9 mouse cellular contexts compared by ENCODE assay signal in genomic region chr1:75505956-75506831, GRCm38 (mm10). TPM values are rescaled to one million over a fixed set of nuclear protein-coding genes. Genes with fewer than 3 reads are reported as not detected.
DNase-seq lines count a peak whose midpoint lies in the region; ATAC-seq lines count a peak whose summit lies in the region.
"Had no signal": no experiment of that assay in that cellular context is flagged by ENCODE, and none has a peak within 500 bp of the region (broad histone marks: within the 10 kb centered on the region; RNA-seq: fewer than 3 reads in every experiment).

Gene Obsl1, minus strand, starts transcription at chr1:75506452.

- WGBS in intestine, embryonic 14.5 days: under 1% methylated on average over 65 of the region's 65 CpGs
- whole genome bisulfite sequencing in neural tube, embryonic 12.5 days: under 1% methylated on average over 65 of the region's 65 CpGs

- peak within 1 kb of the TSS; percentile 75 for H3K4me3 ChIP-seq in intestine, embryonic 14.5 days (ENCODE audit: low read depth, low read length)
- H3K4me3 ChIP-seq in neural tube, embryonic 12.5 days: peak within 1 kb of the TSS; percentile 77

- H3K36me3 ChIP-seq in intestine, embryonic 14.5 days (ENCODE audit: control insufficient read depth, insufficient read depth, low read length): peaks cover 35% of the 10 kb centered on the region
- peaks cover 20% of the 10 kb centered on the region for H3K36me3 ChIP-seq in neural tube, embryonic 12.5 days

- DNase-seq in cerebellum, adult 11 months: peak; percentile 48
- DNase-seq in cerebellum, adult 9-10 months: no peak
- DNase-seq in cerebellum, postnatal 36 days: peak; percentile 57
- peak; percentile 81 for DNase-seq in gastrocnemius, postnatal 25 days
- peak; percentile 91 for DNase-seq in intestine, embryonic 14.5 days (ENCODE audit: low spot score)
- DNase-seq in liver: peak; percentile 77
- peak; percentile 61 for DNase-seq in thymus, postnatal 4 days

- peak; percentile 92 for ATAC-seq in intestine, embryonic 14.5 days (replicated peaks; ENCODE audit: low FRiP score, low TSS enrichment, low read depth)
- peak; percentile 75 for ATAC-seq in neural tube, embryonic 12.5 days (ENCODE audit: low FRiP score, low read depth)

- H3K4me1 ChIP-seq in intestine, embryonic 14.5 days (replicated peaks; ENCODE audit: control insufficient read depth, insufficient read depth, low read length): peaks cover 33% of the 10 kb centered on the region
- H3K4me1 ChIP-seq in neural tube, embryonic 12.5 days: peaks cover 21% of the 10 kb centered on the region

- H3K9me3 ChIP-seq in intestine, embryonic 14.5 days (ENCODE audit: control insufficient read depth, low read length): no peaks in the 10 kb centered on the region
- H3K9me3 ChIP-seq in neural tube, embryonic 12.5 days: no peaks in the 10 kb centered on the region

- peak within 1 kb of the TSS; percentile 99 for H3K27ac ChIP-seq in intestine, embryonic 14.5 days (ENCODE audit: low read depth)
- peak within 1 kb of the TSS; percentile 73 for H3K27ac ChIP-seq in neural tube, embryonic 12.5 days
- H3K27ac ChIP-seq: macrophage had no signal

- no peaks in the 10 kb centered on the region for H3K27me3 ChIP-seq in intestine, embryonic 14.5 days (replicated peaks; ENCODE audit: control insufficient read depth, insufficient read depth, low read length)
- H3K27me3 ChIP-seq in neural tube, embryonic 12.5 days (replicated peaks): peaks cover 23% of the 10 kb centered on the region

- H3K9ac ChIP-seq in intestine, embryonic 14.5 days (ENCODE audit: low read length): peak within 1 kb of the TSS; percentile 98
- H3K9ac ChIP-seq in neural tube, embryonic 12.5 days: peak within 1 kb of the TSS; percentile 92

- peak within 1 kb of the TSS; percentile 91 for H3K4me2 ChIP-seq in intestine, embryonic 14.5 days (ENCODE audit: low read length)
- H3K4me2 ChIP-seq in neural tube, embryonic 12.5 days (replicated peaks): peak within 1 kb of the TSS; percentile 94

RNA-seq across cellular contexts. Expression of gene Obsl1, which starts in this region (rescaled TPM):
- total RNA-seq in gastrocnemius, postnatal 25 days (2021): 10 to 100 TPM; 37.7 to 52.8 TPM
- polyA plus RNA-seq in intestine, embryonic 14.5 days (2014; fragmentation: Nextera tagmentation; extraction: Ambion mirVana): 80.9 and 88.4 TPM in 2 replicates
- 49.0 and 50.6 TPM in 2 replicates for polyA plus RNA-seq in neural tube, embryonic 12.5 days (2016; fragmentation: Nextera tagmentation; extraction: Ambion mirVana)
- polyA plus RNA-seq: macrophage had no signal
